Mouse (Mus musculus) kidney, postnatal 10 days (tissue): ENCODE results near the gene Phactr3.

Experiments
- DNase-seq: peaks from one replicate; pipeline ENCODE4 v3.0.0; 2021; ENCODE audit warnings: mixed read lengths

Gene Phactr3

DNA sequence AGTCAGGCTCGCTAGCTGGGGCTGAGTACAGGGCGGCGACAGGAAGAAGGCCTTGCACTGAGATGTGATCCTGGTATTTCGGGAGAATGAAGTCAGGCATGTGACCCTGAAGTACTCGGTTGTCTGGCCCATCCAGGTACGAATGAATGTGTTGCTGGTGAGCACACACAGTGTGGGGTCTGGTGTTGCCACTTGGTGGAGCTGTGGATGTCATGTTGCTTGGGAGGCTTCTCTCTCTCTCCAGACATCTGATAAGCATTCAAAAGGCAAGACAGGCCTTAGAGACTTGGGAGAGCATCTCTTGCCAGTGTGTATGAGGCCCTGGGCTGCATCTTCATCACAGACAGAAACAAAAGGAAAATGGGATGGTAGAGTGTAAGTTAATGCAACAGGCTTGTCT lies 77.3 kb downstream of the Phactr3 start:
- no peak for DNase-seq

DNA sequence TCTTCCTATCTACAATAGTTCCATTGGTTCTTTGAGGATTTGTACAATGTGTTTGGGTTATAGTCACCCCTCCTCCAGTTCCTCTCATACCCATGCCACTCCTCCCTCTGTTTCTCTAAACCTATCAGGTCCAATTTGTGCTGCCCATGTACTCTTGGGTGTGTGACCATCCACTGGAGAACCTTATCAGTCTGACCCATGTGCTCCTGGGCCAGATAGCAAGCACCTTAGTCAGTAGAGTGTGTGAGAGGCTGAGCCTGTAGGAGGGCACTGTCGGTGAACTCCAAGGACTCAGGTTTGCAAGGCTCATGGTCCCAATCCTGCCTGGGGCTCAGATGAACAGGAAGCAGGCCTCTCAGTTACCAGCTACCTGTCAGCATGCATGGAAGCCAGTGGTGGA lies 78.8 kb downstream of the Phactr3 start:
- DNase-seq, result no peak

DNA sequence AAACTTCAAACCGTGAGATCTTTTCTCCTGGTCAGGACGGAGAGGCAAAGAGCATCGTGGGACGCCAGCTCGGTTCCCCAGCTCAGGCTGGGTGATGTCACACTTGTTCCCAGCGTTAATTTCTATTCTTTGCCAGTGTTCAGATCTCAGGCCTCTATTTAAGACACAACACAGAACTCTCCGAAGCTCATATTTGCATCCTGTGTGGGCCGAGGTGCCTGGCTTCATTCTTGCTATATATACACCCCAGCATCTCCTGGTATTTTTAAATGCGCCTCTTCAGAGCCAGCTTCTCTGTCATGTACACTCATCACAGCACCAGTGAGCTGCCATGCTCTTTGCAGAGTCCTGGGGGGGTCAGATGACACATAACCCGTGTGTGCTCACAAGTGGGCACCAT lies 85.7 kb downstream of the Phactr3 start:
- DNase-seq, result no peak

- no peak for DNase-seq
Measured at GRCm38 (mm10) chr2:178208186-178208600, 89.4 kb downstream of the Phactr3 start.

- DNase-seq, result no peak
Measured at GRCm38 (mm10) chr2:178213826-178214225, 95.1 kb downstream of the Phactr3 start.

GRCm38 (mm10) chr2:178214531-178214930 lies 95.8 kb downstream of the Phactr3 start:
- no peak for DNase-seq

GRCm38 (mm10) chr2:178218461-178218860 lies 99.7 kb downstream of the Phactr3 start:
- no peak for DNase-seq

- no peak for DNase-seq
Measured at GRCm38 (mm10) chr2:178219454-178220147, 100.8 kb downstream of the Phactr3 start.

- no peak for DNase-seq
Measured at GRCm38 (mm10) chr2:178220148-178220717, 101.5 kb downstream of the Phactr3 start.

- no peak for DNase-seq
Measured at GRCm38 (mm10) chr2:178221003-178221402, 102.2 kb downstream of the Phactr3 start.

DNA sequence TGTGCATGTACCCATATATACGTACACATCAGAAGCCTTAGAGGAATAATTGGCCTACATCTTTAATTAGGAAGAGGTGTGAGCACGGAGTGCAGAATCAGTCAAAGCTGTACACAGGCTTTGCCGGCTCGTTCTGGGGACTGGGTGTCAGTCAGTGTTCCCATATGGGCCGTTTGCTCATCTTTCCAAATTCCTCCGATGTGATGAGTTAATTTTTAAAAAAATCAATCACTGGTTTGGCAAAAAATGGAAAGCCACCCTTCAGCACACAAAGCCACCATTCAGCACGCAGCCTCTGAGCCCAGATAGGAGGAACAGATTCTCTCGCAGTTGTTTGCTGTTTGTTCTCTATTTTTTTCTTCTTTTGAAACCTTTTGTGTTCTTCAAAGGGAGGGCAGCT lies 110.5 kb downstream of the Phactr3 start:
- DNase-seq, result no peak

DNA sequence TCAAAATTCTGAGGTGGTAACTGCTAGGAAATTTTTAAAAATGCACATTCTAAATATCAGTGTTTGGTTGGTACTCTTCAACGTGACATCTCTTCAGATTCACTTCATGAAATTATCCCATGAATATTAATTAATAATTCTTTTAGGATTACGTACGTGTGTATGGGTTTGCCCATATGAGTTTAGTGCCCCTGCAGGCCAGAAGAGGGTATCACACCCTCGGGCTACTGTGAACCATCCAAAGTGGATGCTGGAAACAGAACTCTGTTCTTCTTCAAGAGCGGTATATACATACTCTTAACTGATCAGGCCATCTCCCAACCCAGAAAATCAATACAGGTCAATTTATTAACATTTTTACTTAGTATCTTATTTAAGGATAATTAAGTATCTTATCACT lies 114.7 kb downstream of the Phactr3 start:
- no peak for DNase-seq

GRCm38 (mm10) chr2:178237056-178237455 lies 118.3 kb downstream of the Phactr3 start:
- DNase-seq, result no peak

DNA sequence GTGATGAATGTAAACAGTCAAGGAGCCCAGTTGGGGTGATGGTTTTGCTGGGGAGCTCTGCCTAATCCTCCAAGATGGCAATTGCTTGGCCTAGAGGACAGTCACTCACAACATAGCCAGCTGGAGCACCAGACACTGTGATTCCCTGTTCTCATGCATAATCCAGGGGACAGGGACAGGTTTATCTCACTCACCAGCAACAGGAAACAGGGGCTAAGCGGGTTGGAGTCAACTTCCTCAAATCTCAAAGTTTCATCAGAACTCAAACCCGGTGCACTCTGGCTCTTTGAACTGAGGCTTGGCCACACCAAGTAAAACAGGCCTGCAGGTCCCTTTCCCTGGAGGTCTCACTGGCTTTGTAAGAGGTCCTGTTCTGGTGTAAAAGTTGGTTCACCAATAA lies 119.7 kb downstream of the Phactr3 start:
- DNase-seq, result no peak

- DNase-seq, result no peak
Measured at GRCm38 (mm10) chr2:178240886-178241285, 122.1 kb downstream of the Phactr3 start.

GRCm38 (mm10) chr2:178241374-178241773 lies 122.6 kb downstream of the Phactr3 start:
- DNase-seq, result no peak

DNA sequence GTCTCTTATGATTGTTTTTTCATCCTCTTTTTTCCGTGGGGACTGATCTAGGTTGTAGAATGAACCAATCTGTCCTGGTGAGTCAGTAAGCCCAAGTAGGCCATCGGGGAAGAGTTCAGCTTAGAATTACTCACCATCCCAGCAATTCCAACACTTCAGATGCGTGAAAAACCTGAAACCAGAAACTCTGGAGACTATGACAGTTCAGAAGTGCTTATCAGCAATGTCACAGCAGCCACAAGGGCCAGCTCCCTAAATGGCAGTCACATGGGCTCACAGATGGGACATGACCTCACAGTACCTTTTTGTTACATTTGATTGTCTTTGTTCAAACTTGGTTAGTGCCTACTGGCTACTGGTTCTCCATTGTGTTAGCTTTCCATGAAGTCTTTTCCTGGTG lies 124.2 kb downstream of the Phactr3 start:
- DNase-seq, result no peak

GRCm38 (mm10) chr2:178244866-178245265 lies 126.1 kb downstream of the Phactr3 start:
- no peak for DNase-seq

DNA sequence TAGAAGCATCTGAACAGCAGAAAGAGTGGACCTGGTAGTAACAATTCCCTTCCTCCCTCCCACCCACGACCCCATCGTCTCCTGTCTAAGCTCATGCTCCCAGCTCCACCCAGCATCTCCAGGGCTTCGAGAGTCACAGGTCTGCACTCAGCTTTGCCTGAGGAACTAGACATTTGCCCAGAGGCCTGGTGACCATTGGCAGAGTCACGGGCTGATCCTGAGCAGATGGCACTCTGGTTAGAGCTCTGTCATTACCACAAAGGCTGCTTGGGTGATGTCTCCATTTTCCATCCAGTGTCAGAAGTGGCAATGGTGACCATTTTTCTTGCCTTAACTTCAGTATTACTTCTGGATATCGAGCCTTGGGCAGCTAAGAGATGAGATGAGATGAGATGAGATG lies 127.1 kb downstream of the Phactr3 start:
- DNase-seq, result no peak

GRCm38 (mm10) chr2:178246767-178247166 lies 128.0 kb downstream of the Phactr3 start:
- DNase-seq, result no peak

DNA sequence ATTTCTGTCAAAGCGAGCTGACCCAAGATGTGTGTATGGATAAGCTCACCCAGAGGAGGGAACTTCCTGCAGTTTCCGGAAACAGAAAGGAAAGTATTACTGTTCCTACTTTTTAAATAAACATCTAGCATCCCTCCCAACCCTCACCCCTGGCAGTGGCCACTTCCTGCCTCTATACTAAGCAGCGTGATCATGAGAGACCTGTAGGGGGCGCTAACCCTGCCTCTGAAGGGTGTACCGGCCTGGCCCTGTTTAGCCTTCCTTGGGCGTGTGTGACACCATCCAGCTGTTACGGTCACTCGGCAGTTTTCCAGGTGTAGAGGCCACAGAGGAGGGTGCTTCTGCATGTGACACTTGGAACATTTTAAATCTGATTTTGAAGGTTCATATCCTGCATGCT lies 128.5 kb downstream of the Phactr3 start:
- DNase-seq, result peak; percentile 7

- peak; percentile 9 for DNase-seq
Measured at GRCm38 (mm10) chr2:178257117-178257825, 138.5 kb downstream of the Phactr3 start.

DNA sequence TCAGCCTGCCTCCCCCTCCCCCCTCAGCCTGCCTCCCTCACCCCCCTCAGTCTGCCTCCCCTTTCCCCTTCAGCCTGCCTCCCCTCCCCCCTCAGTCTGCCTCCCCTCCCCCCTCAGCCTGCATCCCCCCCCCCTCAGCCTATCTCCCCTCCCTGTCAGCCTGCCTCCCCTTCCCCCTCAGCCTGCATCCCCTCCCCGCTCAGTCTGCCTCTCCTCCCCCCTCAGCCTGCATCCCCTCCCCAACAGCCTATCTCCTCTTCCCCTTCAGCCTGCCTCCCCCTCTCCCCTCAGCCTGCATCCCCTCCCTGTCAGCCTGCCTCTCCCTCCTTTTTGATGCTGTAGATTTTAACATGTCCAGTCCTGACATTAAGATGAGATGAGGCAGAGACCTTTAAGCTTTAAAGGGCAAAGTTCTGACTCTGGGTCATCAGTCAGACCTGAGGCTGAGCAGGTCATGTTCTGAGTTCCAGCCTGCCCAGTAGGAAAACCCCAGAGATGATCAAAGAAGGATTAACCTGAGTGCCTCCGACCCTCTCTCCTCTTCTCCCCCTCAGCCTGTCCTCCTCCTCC lies 139.3 kb downstream of the Phactr3 start:
- no peak for DNase-seq

GRCm38 (mm10) chr2:178263055-178263454 lies 144.3 kb downstream of the Phactr3 start:
- DNase-seq, result no peak
